In genomic region chr7:115371143-115371542, GRCm38 (mm10) we compare ENCODE assay signal across 9 mouse cellular contexts.
DNase-seq lines count a peak whose midpoint lies in the region; ATAC-seq and TF ChIP-seq lines count a peak whose summit lies in the region.
"Had no signal": no experiment of that assay in that cellular context is flagged by ENCODE, and none has a peak within 500 bp of the region (broad histone marks: within the 10 kb centered on the region; RNA-seq: fewer than 3 reads in every experiment).

No protein-coding gene starts in this region.

- H3K9me3 ChIP-seq in embryonic facial prominence, embryonic 14.5 days (ENCODE audit: control insufficient read depth, low read length): no peaks in the 10 kb centered on the region
- H3K9me3 ChIP-seq in hindbrain, embryonic 13.5 days: no peaks in the 10 kb centered on the region
- H3K9me3 ChIP-seq in midbrain, embryonic 16.5 days (replicated peaks; ENCODE audit: control insufficient read depth, low read length, poor library complexity, severe bottlenecking): no peaks in the 10 kb centered on the region

- H3K27ac ChIP-seq in layer of hippocampus, adult 2 months: no peak overlapping the region
- peak overlapping the region; percentile 58 for H3K27ac ChIP-seq in embryonic facial prominence, embryonic 14.5 days (replicated peaks; ENCODE audit: low read depth, low read length)
- H3K27ac ChIP-seq in hindbrain, embryonic 13.5 days: no peak overlapping the region; the same call in 1 of the 2 replicates
- 0 out of 2 replicates have a peak overlapping the region, but pooled peaks have one; percentile 4 for H3K27ac ChIP-seq in midbrain, embryonic 16.5 days (ENCODE audit: low read length)

- H3K9ac ChIP-seq in embryonic facial prominence, embryonic 14.5 days (ENCODE audit: low read depth, low read length): no peak overlapping the region
- H3K9ac ChIP-seq in hindbrain, embryonic 13.5 days: no peak overlapping the region
- no peak overlapping the region for H3K9ac ChIP-seq in midbrain, embryonic 16.5 days (ENCODE audit: low read depth, low read length)

- H3K4me2 ChIP-seq in embryonic facial prominence, embryonic 14.5 days (ENCODE audit: low read depth, low read length): no peak overlapping the region
- no peak overlapping the region for H3K4me2 ChIP-seq in hindbrain, embryonic 13.5 days
- H3K4me2 ChIP-seq in midbrain, embryonic 16.5 days (ENCODE audit: low read length): no peak overlapping the region

- ATAC-seq in embryonic facial prominence, embryonic 14.5 days (ENCODE audit: low read depth): peak; percentile 77
- peak; percentile 74 for ATAC-seq in hindbrain, embryonic 13.5 days (ENCODE audit: low FRiP score)
- peak; percentile 70 for ATAC-seq in midbrain, embryonic 16.5 days

- no peak for TF ChIP-seq CTCF in layer of hippocampus, adult 2 months (conservative IDR thresholded peaks at IDR 0.05)

- peaks cover 9% of the 10 kb centered on the region; the same call in 1 of the 2 replicates for H3K4me1 ChIP-seq in embryonic facial prominence, embryonic 14.5 days (ENCODE audit: control insufficient read depth, insufficient read depth, low read length)
- H3K4me1 ChIP-seq in hindbrain, embryonic 13.5 days (replicated peaks): peaks cover 13% of the 10 kb centered on the region
- 0 out of 2 replicates have a peak, but pooled peaks cover 3% of the 10 kb centered on the region for H3K4me1 ChIP-seq in midbrain, embryonic 16.5 days (ENCODE audit: control insufficient read depth, insufficient read depth, low read length)

- no peaks in the 10 kb centered on the region; the same call in 1 of the 2 replicates for H3K27me3 ChIP-seq in embryonic facial prominence, embryonic 14.5 days (replicated peaks; ENCODE audit: control insufficient read depth, insufficient read depth, low read length)
- H3K27me3 ChIP-seq in hindbrain, embryonic 13.5 days: no peaks in the 10 kb centered on the region
- no peaks in the 10 kb centered on the region for H3K27me3 ChIP-seq in midbrain, embryonic 16.5 days (ENCODE audit: control insufficient read depth, insufficient read depth, low read depth, low read length)

- H3K4me3 ChIP-seq in layer of hippocampus, adult 2 months: no peak overlapping the region
- H3K4me3 ChIP-seq in embryonic facial prominence, embryonic 14.5 days (ENCODE audit: low read depth, low read length): no peak overlapping the region
- H3K4me3 ChIP-seq in hindbrain, embryonic 13.5 days: no peak overlapping the region
- H3K4me3 ChIP-seq in midbrain, embryonic 16.5 days (ENCODE audit: low read depth, low read length): no peak overlapping the region

- H3K36me3 ChIP-seq in embryonic facial prominence, embryonic 14.5 days (ENCODE audit: control insufficient read depth, insufficient read depth, low read length): no peaks in the 10 kb centered on the region
- no peaks in the 10 kb centered on the region for H3K36me3 ChIP-seq in hindbrain, embryonic 13.5 days
- no peaks in the 10 kb centered on the region for H3K36me3 ChIP-seq in midbrain, embryonic 16.5 days (ENCODE audit: control insufficient read depth, insufficient read depth, low read length)

- peak; percentile 9 for DNase-seq in layer of hippocampus, adult 11-12 months (ENCODE audit: low spot score)
- no peak for DNase-seq in layer of hippocampus, adult 2 months (ENCODE audit: low spot score in 2 of 2)
- peak; percentile 69 for DNase-seq in embryonic facial prominence, embryonic 14.5 days (ENCODE audit: low spot score)
- no peak for DNase-seq in thymus, postnatal 36 days
- DNase-seq in urinary bladder, postnatal 25 days (ENCODE audit: low spot score): no peak
- no peak for DNase-seq in thymus, postnatal 14 days
- DNase-seq: thymus, adult 2 months had no signal

- 34% methylated on average over 9 of the region's 9 CpGs for WGBS in embryonic facial prominence, embryonic 14.5 days
- 48% methylated on average over 9 of the region's 9 CpGs for WGBS in hindbrain, embryonic 13.5 days
- 55% methylated on average over 9 of the region's 9 CpGs for WGBS in midbrain, embryonic 16.5 days

Comparison
In these comparisons a context has a peak if more than half of its experiments do, and no peak if none do; other contexts are left out.
1. DNase-seq: peak in layer of hippocampus, adult 11-12 months (single experiment) and embryonic facial prominence, embryonic 14.5 days (single experiment); none in layer of hippocampus, adult 2 months (0 of 2), thymus, postnatal 36 days (0 of 2), urinary bladder, postnatal 25 days (single experiment) and thymus, postnatal 14 days (single experiment).
2. H3K27ac ChIP-seq: peak in embryonic facial prominence, embryonic 14.5 days (single experiment) and midbrain, embryonic 16.5 days (single experiment); none in layer of hippocampus, adult 2 months (single experiment) and hindbrain, embryonic 13.5 days (single experiment).
3. Peak in every context shown above with its lines, with median percentiles within 50 percentile points of each other: ATAC-seq.